Mouse (Mus musculus) MEL (cell line): Measurements from ENCODE around the gene Col24a1. TPM values are rescaled to one million over a fixed set of nuclear protein-coding genes. Genes with fewer than 3 reads are reported as not detected.

Experiments used
- DNase-seq: peaks from one replicate; pipeline ENCODE4 v3.0.0; 2011; ENCODE audit warnings: low read depth, low spot score
- H3K27ac ChIP-seq: 2 replicates; pipeline ENCODE4 v1.5.1; 2012; ENCODE audit warnings: low read depth, mild to moderate bottlenecking, control low read depth, low read length, moderate library complexity; ENCODE audit not compliant: control insufficient read depth
- H3K27me3 ChIP-seq, 2 experiments: fragments of 150-350 bp in 1 of 2; sonication (generic) in 1 of 2; 2 replicates each; pipeline ENCODE4 v1.6.1; 2012; ENCODE audit warnings: low read length in 2 of 2, mild to moderate bottlenecking in 2 of 2, improper control_type of control experiment in 1 of 2, moderate library complexity in 1 of 2; ENCODE audit not compliant: insufficient read depth in 2 of 2, control insufficient read depth in 1 of 2
- H3K36me3 ChIP-seq, 2 experiments: 2 replicates each; pipeline ENCODE4 v1.6.1; 2012 to 2014; ENCODE audit warnings: low read length in 2 of 2, improper control_type of control experiment in 1 of 2, inconsistent platforms in 1 of 2, mild to moderate bottlenecking in 1 of 2; ENCODE audit not compliant: insufficient read depth in 2 of 2, control insufficient read depth in 1 of 2
- H3K4me1 ChIP-seq, 2 experiments: fragments of 150-350 bp in 1 of 2; sonication (generic) in 1 of 2; 2 replicates each; pipeline ENCODE4 v1.6.1; 2012; ENCODE audit warnings: low read length in 2 of 2, improper control_type of control experiment in 1 of 2, mild to moderate bottlenecking in 1 of 2; ENCODE audit not compliant: insufficient read depth in 2 of 2, control insufficient read depth in 1 of 2
- H3K4me3 ChIP-seq, 2 experiments: fragments of 150-350 bp in 1 of 2; sonication (generic) in 1 of 2; 2 replicates each; pipeline ENCODE4 v1.5.1; 2012; ENCODE audit warnings: low read depth in 2 of 2, low read length in 2 of 2, mild to moderate bottlenecking in 2 of 2, moderate library complexity in 2 of 2, control low read depth in 1 of 2, improper control_type of control experiment in 1 of 2; ENCODE audit not compliant: control insufficient read depth in 1 of 2, insufficient read depth in 1 of 2
- H3K79me2 ChIP-seq: 2 replicates; pipeline ENCODE4 v1.6.1; 2012; ENCODE audit warnings: mild to moderate bottlenecking, low read length, moderate library complexity; ENCODE audit not compliant: control insufficient read depth, poor library complexity, insufficient read depth
- H3K9ac ChIP-seq: 2 replicates; pipeline ENCODE4 v1.6.1; 2012; ENCODE audit warnings: low read depth, mild to moderate bottlenecking, control low read depth, low read length, moderate library complexity; ENCODE audit not compliant: control insufficient read depth, poor library complexity, severe bottlenecking
- H3K9me3 ChIP-seq: fragments of 150-350 bp; sonication (generic); replicated peaks from 2 replicates; pipeline ENCODE4 v1.6.1; 2012; ENCODE audit warnings: mild to moderate bottlenecking, low read length, improper control_type of control experiment, moderate library complexity; ENCODE audit not compliant: insufficient read depth
- CHD1 ChIP-seq: IDR thresholded peaks from 2 replicates; pipeline ENCODE4 v1.6.1; 2012; ENCODE audit warnings: low read depth, mild to moderate bottlenecking, inconsistent platforms, low read length, improper control_type of control experiment
- CTCF ChIP-seq, 3 experiments: IDR thresholded peaks in 2 of 3; conservative IDR thresholded peaks in 1 of 3; 2 replicates each; pipeline ENCODE4 v1.5.1; 2011 to 2012; ENCODE audit warnings: low read length in 3 of 3, low read depth in 2 of 3, mild to moderate bottlenecking in 2 of 3, improper control_type of control experiment in 1 of 3, inconsistent platforms in 1 of 3, mixed read lengths in 1 of 3, moderate library complexity in 1 of 3; ENCODE audit not compliant: control insufficient read depth in 1 of 3, insufficient read depth in 1 of 3, poor library complexity in 1 of 3, severe bottlenecking in 1 of 3
- GATA1 ChIP-seq: IDR thresholded peaks from 2 replicates; pipeline ENCODE4 v1.6.1; 2011; ENCODE audit warnings: low read depth, low read length, improper control_type of control experiment
- HCFC1 ChIP-seq: IDR thresholded peaks from 2 replicates; pipeline ENCODE4 v1.6.1; 2012; ENCODE audit warnings: low read depth, mild to moderate bottlenecking, inconsistent platforms, low read length, improper control_type of control experiment, moderate library complexity
- JUND ChIP-seq: IDR thresholded peaks from 2 replicates; pipeline ENCODE4 v1.6.1; 2011; ENCODE audit warnings: low read depth, mild to moderate bottlenecking, improper control_type of control experiment, low read length
- KAT2A ChIP-seq: conservative IDR thresholded peaks from 2 replicates; pipeline ENCODE4 v1.6.1; 2012; ENCODE audit warnings: low read depth, low read length, improper control_type of control experiment, inconsistent platforms
- MAFK ChIP-seq: IDR thresholded peaks from 2 replicates; pipeline ENCODE4 v1.6.1; 2011; ENCODE audit warnings: low read depth, mild to moderate bottlenecking, low read length, improper control_type of control experiment, borderline replicate concordance
- MEF2A ChIP-seq: IDR thresholded peaks from 2 replicates; pipeline ENCODE4 v1.6.1; 2014; ENCODE audit warnings: low read depth, mild to moderate bottlenecking, inconsistent platforms, low read length, improper control_type of control experiment; ENCODE audit not compliant: poor library complexity, insufficient replicate concordance, severe bottlenecking; ENCODE audit errors: extremely low read depth
- MXI1 ChIP-seq: IDR thresholded peaks from 2 replicates; pipeline ENCODE4 v1.6.1; 2011; ENCODE audit warnings: mild to moderate bottlenecking, low read depth, low read length, improper control_type of control experiment
- MYB ChIP-seq: IDR thresholded peaks from 2 replicates; pipeline ENCODE4 v1.6.1; 2011; ENCODE audit warnings: mild to moderate bottlenecking, low read depth, low read length, improper control_type of control experiment
- POLR2A ChIP-seq, 2 experiments: IDR thresholded peaks; 2 replicates each; pipeline ENCODE4 v1.6.1; 2011 to 2012; ENCODE audit warnings: low read length in 2 of 2, mild to moderate bottlenecking in 2 of 2, control low read depth in 1 of 2, improper control_type of control experiment in 1 of 2, low read depth in 1 of 2, moderate library complexity in 1 of 2; ENCODE audit not compliant: control insufficient read depth in 1 of 2, insufficient read depth in 1 of 2, poor library complexity in 1 of 2
- POLR2AphosphoS2 ChIP-seq: IDR thresholded peaks from 2 replicates; pipeline ENCODE4 v1.6.1; 2011; ENCODE audit warnings: low read length, improper control_type of control experiment
- POLR2AphosphoS5 ChIP-seq: IDR thresholded peaks from 2 replicates; pipeline ENCODE4 v1.6.1; 2012; ENCODE audit warnings: low read depth, borderline replicate concordance, mild to moderate bottlenecking, inconsistent platforms, low read length, moderate library complexity, mixed read lengths
- RAD21 ChIP-seq: IDR thresholded peaks from 2 replicates; pipeline ENCODE4 v1.6.1; 2011; ENCODE audit warnings: mild to moderate bottlenecking, low read depth, low read length, improper control_type of control experiment
- SMC3 ChIP-seq: IDR thresholded peaks from 2 replicates; pipeline ENCODE4 v1.6.1; 2011; ENCODE audit warnings: low read depth, low read length, improper control_type of control experiment
- TAL1 ChIP-seq: IDR thresholded peaks from 2 replicates; pipeline ENCODE4 v1.6.1; 2012; ENCODE audit warnings: mild to moderate bottlenecking, inconsistent platforms, low read length, moderate library complexity, mixed read lengths
- TCF12 ChIP-seq: IDR thresholded peaks from 2 replicates; pipeline ENCODE4 v1.6.1; 2014; ENCODE audit warnings: low read depth, mild to moderate bottlenecking, inconsistent platforms, low read length, improper control_type of control experiment, moderate library complexity
- USF1 ChIP-seq: IDR thresholded peaks from 2 replicates; pipeline ENCODE4 v1.6.1; 2014; ENCODE audit warnings: low read depth, mild to moderate bottlenecking, inconsistent platforms, low read length, improper control_type of control experiment, moderate library complexity
- USF2 ChIP-seq, 2 experiments: IDR thresholded peaks; 2 replicates each; pipeline ENCODE4 v1.6.1; 2011 to 2012; ENCODE audit warnings: improper control_type of control experiment in 2 of 2, low read length in 2 of 2, borderline replicate concordance in 1 of 2, inconsistent platforms in 1 of 2, low read depth in 1 of 2, mild to moderate bottlenecking in 1 of 2; ENCODE audit not compliant: insufficient read depth in 1 of 2
- ZKSCAN1 ChIP-seq: IDR thresholded peaks from 2 replicates; pipeline ENCODE4 v1.6.1; 2012; ENCODE audit warnings: low read depth, mild to moderate bottlenecking, inconsistent platforms, low read length, improper control_type of control experiment, moderate library complexity
- ZNF384 ChIP-seq: IDR thresholded peaks from 2 replicates; pipeline ENCODE4 v1.6.1; 2012; ENCODE audit warnings: low read depth, mild to moderate bottlenecking, inconsistent platforms, low read length, improper control_type of control experiment
- polyA plus RNA-seq, 2 experiments: library from polyadenylated mRNA; stranded (reverse) in 1 of 2; unstranded in 1 of 2; fragments of >175 nt in 1 of 2; fragments of >200 nt in 1 of 2; gene quantifications; 2 replicates each; pipeline versions ENCODE4 v1.2.1 to v1.2.4; 2012; ENCODE audit warnings: low replicate concordance in 2 of 2, low read depth in 1 of 2; ENCODE audit not compliant: insufficient read length in 2 of 2, insufficient read depth in 1 of 2, missing spikeins in 1 of 2
- total RNA-seq: library from RNA; depleted of rRNA; stranded (reverse); fragments of 300-350 nt; gene quantifications from 2 replicates; pipeline ENCODE4 v1.2.3, GENCODE M21; 2012

Gene Col24a1
- total and polyA plus RNA-seq, 3 experiments, result not detected

DNA sequence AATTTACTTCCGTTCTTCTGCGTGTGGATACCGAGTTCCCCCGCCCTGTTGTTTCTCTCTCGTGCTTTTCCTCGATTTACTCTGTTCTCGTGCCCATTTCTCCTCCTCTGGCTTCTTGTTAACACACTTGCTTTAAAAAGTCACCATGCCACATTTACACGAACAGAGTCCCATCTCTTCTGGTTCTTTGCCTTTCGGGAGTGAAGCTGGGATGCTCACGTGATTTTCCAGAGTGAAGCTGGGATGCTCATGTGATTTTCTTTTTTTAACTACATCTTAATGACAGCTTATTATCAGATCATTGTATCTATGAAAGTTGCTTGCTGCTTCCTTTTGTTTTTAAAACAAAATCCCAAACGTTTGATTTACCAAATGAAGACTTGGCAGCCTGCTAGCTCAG lies 184.8 kb downstream of the Col24a1 start:
- Histone ChIP-seq H3K79me2 (no peaks in the 10 kb centered on the region), H3K4me1 (no peaks in the 10 kb centered on the region), H3K27me3 (no peaks in the 10 kb centered on the region; a peak in 1 of 4 replicates), H3K9ac (no peak overlapping the region), H3K9me3 (no peaks in the 10 kb centered on the region), H3K4me3 (no peak overlapping the region), H3K36me3 (no peaks in the 10 kb centered on the region), H3K27ac (no peak overlapping the region)
- TF ChIP-seq CHD1, result no peak
- TF ChIP-seq USF1, result no peak
- no peak for TF ChIP-seq KAT2A
- TF ChIP-seq MXI1, result no peak
- TF ChIP-seq JUND, result no peak
- TF ChIP-seq HCFC1, result no peak
- no peak for TF ChIP-seq GATA1
- TF ChIP-seq TAL1, result no peak
- TF ChIP-seq MEF2A, result no peak
- DNase-seq, result no peak

GRCm38 (mm10) chr3:145478446-145478845 lies 186.2 kb downstream of the Col24a1 start:
- Histone ChIP-seq H3K9ac (no peak overlapping the region), H3K27ac (no peak overlapping the region), H3K36me3 (no peaks in the 10 kb centered on the region), H3K4me3 (no peak overlapping the region), H3K9me3 (no peaks in the 10 kb centered on the region), H3K27me3 (no peaks in the 10 kb centered on the region; a peak in 1 of 4 replicates), H3K79me2 (no peaks in the 10 kb centered on the region), H3K4me1 (no peaks in the 10 kb centered on the region)
- TF ChIP-seq USF1, result no peak
- no peak for TF ChIP-seq TAL1
- no peak for TF ChIP-seq RAD21
- no peak for DNase-seq

DNA sequence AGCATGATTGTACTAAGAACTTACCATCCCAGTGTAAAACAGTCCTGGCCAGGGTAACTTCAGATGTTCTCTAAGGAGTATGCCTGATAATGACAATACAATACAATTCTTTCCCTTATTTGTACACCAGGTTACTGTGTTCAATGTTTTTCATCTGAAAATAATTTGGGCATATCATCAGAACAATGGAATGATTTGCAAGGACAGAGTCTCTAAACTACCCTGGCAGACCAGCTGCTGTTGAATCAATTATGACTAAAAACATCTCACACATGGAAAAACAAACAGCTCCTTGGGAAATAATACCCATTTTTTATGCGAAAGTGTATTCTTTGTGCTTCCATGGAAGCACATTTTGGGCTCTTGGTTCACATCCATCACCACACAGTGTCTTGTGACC lies 198.0 kb downstream of the Col24a1 start:
- no peak for TF ChIP-seq KAT2A
- no peak overlapping the region for H3K4me3 ChIP-seq
- H3K4me1 ChIP-seq, result no peaks in the 10 kb centered on the region
- H3K36me3 ChIP-seq, result no peaks in the 10 kb centered on the region
- H3K79me2 ChIP-seq, result no peaks in the 10 kb centered on the region
- no peaks in the 10 kb centered on the region for H3K9me3 ChIP-seq
- no peaks in the 10 kb centered on the region for H3K27me3 ChIP-seq
- DNase-seq, result no peak
- no peak overlapping the region for H3K9ac ChIP-seq
- no peak overlapping the region for H3K27ac ChIP-seq

DNA sequence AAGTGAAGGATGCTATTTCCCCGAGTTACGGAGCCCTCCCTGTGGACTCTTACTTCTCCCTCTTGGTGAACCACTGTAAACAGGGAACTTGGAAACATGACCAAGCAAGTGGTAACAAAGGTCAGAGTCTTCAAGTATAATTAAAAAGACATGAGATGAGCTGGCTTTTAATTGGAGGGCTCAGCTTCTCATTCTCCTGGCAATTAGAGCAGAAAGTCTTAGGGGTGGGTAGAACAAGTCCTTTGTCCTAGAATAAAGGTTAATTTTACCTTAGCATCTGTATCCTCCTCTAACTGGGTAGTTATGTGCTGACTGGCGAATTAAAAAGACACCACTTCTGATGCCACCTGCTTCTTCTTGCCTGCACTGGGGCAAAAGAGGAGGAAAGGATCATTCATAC lies 199.1 kb downstream of the Col24a1 start:
- Histone ChIP-seq H3K36me3 (no peaks in the 10 kb centered on the region), H3K9me3 (no peaks in the 10 kb centered on the region), H3K27me3 (no peaks in the 10 kb centered on the region), H3K4me1 (no peaks in the 10 kb centered on the region), H3K4me3 (no peak overlapping the region), H3K79me2 (no peaks in the 10 kb centered on the region), H3K27ac (no peak overlapping the region), H3K9ac (no peak overlapping the region)
- DNase-seq, result no peak
- TF ChIP-seq ZKSCAN1, result no peak
- TF ChIP-seq GATA1, result no peak
- no peak for TF ChIP-seq POLR2A (IDR thresholded peaks at IDR 0.05; ENCODE audit: control insufficient read depth in 1 of 2, insufficient read depth in 1 of 2, low read depth in 1 of 2, low read length in 2 of 2, poor library complexity in 1 of 2)
- no peak for TF ChIP-seq USF2 (IDR thresholded peaks at IDR 0.05; ENCODE audit: borderline replicate concordance in 1 of 2, insufficient read depth in 1 of 2, low read depth in 1 of 2, low read length in 2 of 2)
- no peak for TF ChIP-seq ZNF384
- no peak for TF ChIP-seq POLR2AphosphoS5
- TF ChIP-seq SMC3, result no peak
- no peak for TF ChIP-seq MAFK
- no peak for TF ChIP-seq TAL1
- no peak for TF ChIP-seq POLR2AphosphoS2
- TF ChIP-seq CTCF (IDR thresholded peaks at IDR 0.05 in 2 of 3, conservative IDR thresholded peaks at IDR 0.05 in 1 of 3; ENCODE audit: control insufficient read depth in 1 of 3, insufficient read depth in 1 of 3, low read depth in 2 of 3, low read length in 3 of 3, poor library complexity in 1 of 3, severe bottlenecking in 1 of 3), result no peak
- no peak for TF ChIP-seq HCFC1
- no peak for TF ChIP-seq TCF12
- no peak for TF ChIP-seq USF1
- TF ChIP-seq MYB, result no peak
